Mouse (Mus musculus) hindbrain, embryonic 15.5 days (tissue): Measurements from ENCODE around the gene Lhfp. TPM values are rescaled to one million over a fixed set of nuclear protein-coding genes. Genes with fewer than 3 reads are reported as not detected.

Experiments
- ATAC-seq: fragments of 200-750 bp; cut with Nextera tagmentation; 2 replicates; pipeline ENCODE4 v1.8.0; 2017; ENCODE audit warnings: low read depth, moderate number of reproducible peaks, moderate TSS enrichment; ENCODE audit not compliant: low FRiP score
- H3K27ac ChIP-seq: fragments of 300-500 bp; sonication (generic); replicated peaks from 2 replicates; pipeline ENCODE4 v1.5.1; 2015; ENCODE audit warnings: mild to moderate bottlenecking, inconsistent platforms
- H3K27me3 ChIP-seq: fragments of 300-500 bp; sonication (generic); 2 replicates; pipeline ENCODE4 v1.6.1; 2015; ENCODE audit warnings: control low read depth, inconsistent platforms
- H3K36me3 ChIP-seq: fragments of 300-500 bp; sonication (generic); 2 replicates; pipeline ENCODE4 v1.6.1; 2015; ENCODE audit warnings: control low read depth, inconsistent platforms
- H3K4me1 ChIP-seq: fragments of 300-500 bp; sonication (generic); replicated peaks from 2 replicates; pipeline ENCODE4 v1.6.1; 2015; ENCODE audit warnings: control low read depth, inconsistent platforms
- H3K4me2 ChIP-seq: fragments of 300-500 bp; sonication (generic); 2 replicates; pipeline ENCODE4 v1.6.1; 2015; ENCODE audit warnings: moderate library complexity, mild to moderate bottlenecking, inconsistent platforms
- H3K4me3 ChIP-seq: fragments of 300-500 bp; sonication (generic); 2 replicates; pipeline ENCODE4 v1.5.1; 2015; ENCODE audit warnings: mild to moderate bottlenecking, inconsistent platforms
- H3K9ac ChIP-seq: fragments of 300-500 bp; sonication (generic); 2 replicates; pipeline ENCODE4 v1.6.1; 2015; ENCODE audit warnings: inconsistent platforms
- H3K9me3 ChIP-seq: fragments of 300-500 bp; sonication (generic); 2 replicates; pipeline ENCODE4 v1.6.1; 2016; ENCODE audit warnings: control low read depth, inconsistent platforms
- WGBS: fragments of 180-500 bp; shearing (Covaris S2); methylation state at CpG from one replicate; pipeline ENCODE4 v1.1.7; 2015; 5-methylcytosine and 5-hydroxymethylcytosine counted together
- polyA plus RNA-seq: library from polyadenylated mRNA; unstranded; fragments of >200 nt; fragmentation: Nextera tagmentation; extraction: Ambion mirVana; gene quantifications from 2 replicates; pipeline ENCODE4 v1.2.1, GENCODE M21; 2015

Gene Lhfp
- polyA plus RNA-seq, 1 experiment from 2014 or later: 69.7 TPM

DNA sequence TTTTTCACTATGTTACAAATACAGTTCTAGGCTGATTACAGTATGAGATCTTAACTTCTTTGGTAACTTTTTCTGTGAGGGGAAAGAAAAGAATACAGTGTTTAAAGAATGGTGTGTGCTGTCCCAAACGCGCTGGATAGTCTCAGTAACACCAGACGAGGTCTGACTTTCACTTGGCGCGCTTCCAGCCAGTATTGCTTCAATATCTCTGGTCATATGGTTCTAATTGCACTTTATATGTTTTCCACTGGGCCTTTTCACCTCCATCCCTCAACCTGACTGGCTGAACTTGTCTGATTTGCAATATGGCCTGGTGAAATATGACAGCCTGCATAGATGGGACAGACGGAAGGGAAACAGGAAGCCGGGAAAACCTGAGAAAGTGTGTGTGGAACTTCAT is 2.9 kb downstream of the Lhfp start:
- Histone ChIP-seq H3K4me2 (peak overlapping the region; percentile 92), H3K36me3 (no peaks in the 10 kb centered on the region), H3K9ac (peak overlapping the region; percentile 25; the same call in 1 of the 2 replicates), H3K27ac (0 out of 2 replicates have a peak overlapping the region, but pooled peaks have one; percentile 45), H3K4me3 (peak overlapping the region; percentile 75), H3K4me1 (peaks cover 32% of the 10 kb centered on the region), H3K27me3 (no peaks in the 10 kb centered on the region), H3K9me3 (no peaks in the 10 kb centered on the region)
- 62% methylated on average over 7 of the region's 7 CpGs for WGBS
- ATAC-seq: no peak

DNA sequence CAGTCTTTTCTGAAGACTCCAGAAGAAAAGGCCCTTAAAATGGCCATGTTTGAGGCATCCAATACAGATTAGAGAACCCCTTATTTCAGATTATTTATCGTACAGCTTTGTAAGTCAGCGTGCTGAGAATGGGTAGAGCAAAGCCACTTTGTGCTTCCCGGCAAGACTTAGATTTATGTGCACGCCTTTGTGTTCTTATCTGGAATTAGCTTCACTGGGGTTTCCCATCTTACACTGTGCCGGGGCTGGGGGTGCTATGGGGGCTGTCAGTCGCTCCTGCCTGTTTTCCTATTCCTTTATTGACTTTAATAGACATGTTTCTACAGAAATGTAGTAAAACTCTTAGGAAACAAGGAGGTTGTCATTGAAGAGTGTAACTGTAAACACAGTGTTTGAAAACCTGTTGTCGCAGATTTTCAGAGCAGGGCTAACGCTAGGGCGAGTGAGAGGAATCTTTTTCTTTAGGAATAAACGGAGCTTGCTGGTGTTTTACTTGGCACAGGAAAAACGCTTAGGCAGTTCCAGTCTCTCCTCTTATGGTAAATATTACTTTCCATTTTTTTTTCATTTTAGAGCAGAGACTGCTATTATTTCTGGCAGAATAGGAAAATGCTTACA is 3.5 kb downstream of the Lhfp start:
- 41% methylated on average over 11 of the region's 11 CpGs for whole genome bisulfite sequencing
- peak overlapping the region; percentile 25; the same call in 1 of the 2 replicates for H3K9ac ChIP-seq

DNA sequence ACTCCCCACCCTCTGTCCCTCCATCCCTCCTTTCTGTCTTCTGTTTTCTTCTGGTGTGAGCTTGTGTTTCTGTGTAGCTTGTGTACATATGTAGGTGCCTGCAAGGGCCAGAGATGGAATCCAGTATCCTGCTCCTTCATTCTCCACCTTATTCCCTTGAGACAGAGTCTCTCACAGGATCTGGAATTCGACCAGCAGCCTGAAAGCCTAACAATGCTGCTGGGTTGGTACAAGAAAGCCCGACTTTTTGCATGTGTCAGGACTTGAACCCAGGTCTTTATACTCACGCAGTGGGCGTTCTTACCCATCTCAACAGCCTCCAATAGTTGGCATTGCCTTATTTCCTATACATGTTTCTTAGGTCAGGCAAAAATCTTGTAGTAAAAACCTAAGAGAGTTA is 4.4 kb downstream of the Lhfp start:
- no peaks in the 10 kb centered on the region for H3K9me3 ChIP-seq
- H3K4me3 ChIP-seq: no peak overlapping the region
- H3K27ac ChIP-seq: no peak overlapping the region
- no peaks in the 10 kb centered on the region for H3K27me3 ChIP-seq
- H3K4me1 ChIP-seq: peaks cover 30% of the 10 kb centered on the region
- no peak for ATAC-seq
- H3K4me2 ChIP-seq: peak overlapping the region; percentile 24
- no peaks in the 10 kb centered on the region for H3K36me3 ChIP-seq
- WGBS: 82% methylated on average over 4 of the region's 4 CpGs
- H3K9ac ChIP-seq: no peak overlapping the region

More for the DNA sequence above, 3.5 kb downstream of the Lhfp start:
- no peak for ATAC-seq
- Histone ChIP-seq H3K4me2 (peak overlapping the region; percentile 92), H3K36me3 (no peaks in the 10 kb centered on the region), H3K4me3 (peak overlapping the region; percentile 75), H3K27ac (0 out of 2 replicates have a peak overlapping the region, but pooled peaks have one; percentile 45), H3K4me1 (peaks cover 32% of the 10 kb centered on the region), H3K27me3 (no peaks in the 10 kb centered on the region), H3K9me3 (no peaks in the 10 kb centered on the region)

DNA sequence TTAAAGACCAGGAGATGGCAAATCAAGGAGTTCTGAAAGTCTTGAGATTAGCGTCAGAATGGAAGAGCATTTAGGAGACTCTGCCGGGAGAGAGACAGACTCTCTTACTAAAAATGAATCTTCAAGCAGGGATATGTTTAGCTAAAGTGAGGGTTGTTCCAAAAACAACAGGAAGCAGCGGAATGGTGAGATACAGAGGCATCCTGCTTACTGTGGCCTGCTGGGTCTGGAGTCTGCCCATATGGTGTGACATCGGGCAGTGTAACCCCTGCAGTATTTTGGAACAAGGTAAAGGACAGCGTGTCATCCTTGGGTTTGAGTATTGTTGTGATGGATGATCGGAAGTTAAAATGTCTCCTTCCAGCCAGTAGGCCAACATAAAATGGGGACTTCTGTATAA is 5.0 kb downstream of the Lhfp start:
- no peaks in the 10 kb centered on the region for H3K27me3 ChIP-seq
- H3K27ac ChIP-seq: no peak overlapping the region
- no peak overlapping the region for H3K4me3 ChIP-seq
- H3K36me3 ChIP-seq: no peaks in the 10 kb centered on the region
- H3K4me2 ChIP-seq: peak overlapping the region; percentile 24
- 68% methylated on average over 6 of the region's 6 CpGs for WGBS
- peaks cover 24% of the 10 kb centered on the region for H3K4me1 ChIP-seq
- no peak for ATAC-seq
- no peak overlapping the region for H3K9ac ChIP-seq
- no peaks in the 10 kb centered on the region for H3K9me3 ChIP-seq

DNA sequence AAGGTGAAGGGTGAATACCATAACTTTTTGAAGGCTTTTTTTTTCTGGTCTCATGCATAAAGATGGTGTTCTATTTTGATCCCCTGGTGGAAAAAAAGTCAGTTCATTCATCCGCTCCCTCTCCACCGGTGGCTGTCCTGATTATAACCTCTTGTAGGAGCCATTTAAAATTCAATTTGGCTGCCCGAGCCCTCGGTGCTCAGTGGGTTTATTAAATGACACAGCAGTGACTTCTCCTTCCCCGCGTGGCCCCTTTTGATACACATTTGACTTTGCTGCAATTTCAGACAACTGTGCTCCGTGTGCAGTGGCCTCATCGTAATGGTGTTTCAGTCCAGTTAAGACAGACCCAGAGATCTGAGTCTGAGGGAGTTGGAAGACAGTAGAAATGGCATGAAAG is 11.1 kb downstream of the Lhfp start:
- H3K9ac ChIP-seq: no peak overlapping the region
- peaks cover 7% of the 10 kb centered on the region for H3K4me1 ChIP-seq
- ATAC-seq: no peak
- H3K36me3 ChIP-seq: no peaks in the 10 kb centered on the region
- no peak overlapping the region for H3K27ac ChIP-seq
- no peaks in the 10 kb centered on the region for H3K27me3 ChIP-seq
- 0 out of 2 replicates have a peak overlapping the region, but pooled peaks have one; percentile 23 for H3K4me2 ChIP-seq
- H3K4me3 ChIP-seq: no peak overlapping the region
- H3K9me3 ChIP-seq: no peaks in the 10 kb centered on the region
- 14% methylated on average over 8 of the region's 8 CpGs for WGBS

DNA sequence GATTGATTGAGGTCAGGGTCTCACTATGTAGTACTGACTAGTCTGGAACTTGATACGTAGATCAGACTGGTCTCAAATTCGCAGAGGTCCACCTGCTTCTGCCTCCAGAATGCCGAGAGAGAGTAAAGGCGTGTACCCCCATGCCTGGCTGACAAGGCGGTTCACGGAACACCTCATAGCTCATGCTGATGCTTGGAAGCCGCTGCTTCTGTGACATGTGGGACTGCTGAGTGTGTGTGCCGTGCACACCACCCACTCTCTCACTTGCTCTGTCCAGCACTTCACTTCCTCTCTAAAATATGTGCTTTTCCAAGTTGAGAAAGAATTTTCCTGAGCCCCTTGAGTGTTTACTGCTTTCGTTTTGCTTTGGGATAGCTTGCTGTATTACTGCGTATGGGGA is 15.1 kb downstream of the Lhfp start:
- Histone ChIP-seq H3K4me2 (no peak overlapping the region), H3K4me1 (peaks cover 10% of the 10 kb centered on the region), H3K9me3 (no peaks in the 10 kb centered on the region), H3K27me3 (no peaks in the 10 kb centered on the region), H3K4me3 (no peak overlapping the region), H3K27ac (no peak overlapping the region), H3K9ac (no peak overlapping the region), H3K36me3 (no peaks in the 10 kb centered on the region)
- ATAC-seq: no peak
- 84% methylated on average over 10 of the region's 10 CpGs for WGBS

DNA sequence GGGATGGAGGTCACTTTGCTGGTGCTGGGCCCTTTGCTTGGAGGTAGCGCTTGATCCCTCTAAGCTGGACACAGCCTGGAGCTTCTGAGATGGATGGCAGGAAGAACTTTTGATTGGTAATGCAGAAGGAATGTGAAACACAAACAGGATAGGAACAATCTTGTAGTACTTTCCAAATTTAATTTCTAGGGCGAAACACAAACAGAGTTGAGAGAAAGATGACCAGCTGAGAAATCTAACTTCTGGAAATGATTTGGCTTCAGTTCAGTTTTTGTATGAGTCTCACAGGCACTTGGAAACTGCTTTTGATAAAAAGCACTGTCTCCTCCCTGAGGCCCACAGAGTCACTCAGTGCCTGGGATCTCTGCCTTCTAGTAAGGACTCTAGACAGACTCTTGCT is 18.6 kb downstream of the Lhfp start:
- Histone ChIP-seq H3K4me3 (no peak overlapping the region), H3K9ac (no peak overlapping the region), H3K36me3 (no peaks in the 10 kb centered on the region), H3K9me3 (no peaks in the 10 kb centered on the region), H3K4me2 (no peak overlapping the region), H3K27ac (no peak overlapping the region), H3K4me1 (peaks cover 15% of the 10 kb centered on the region), H3K27me3 (no peaks in the 10 kb centered on the region)
- ATAC-seq: no peak
- WGBS: 89% methylated on average over 2 of the region's 2 CpGs

DNA sequence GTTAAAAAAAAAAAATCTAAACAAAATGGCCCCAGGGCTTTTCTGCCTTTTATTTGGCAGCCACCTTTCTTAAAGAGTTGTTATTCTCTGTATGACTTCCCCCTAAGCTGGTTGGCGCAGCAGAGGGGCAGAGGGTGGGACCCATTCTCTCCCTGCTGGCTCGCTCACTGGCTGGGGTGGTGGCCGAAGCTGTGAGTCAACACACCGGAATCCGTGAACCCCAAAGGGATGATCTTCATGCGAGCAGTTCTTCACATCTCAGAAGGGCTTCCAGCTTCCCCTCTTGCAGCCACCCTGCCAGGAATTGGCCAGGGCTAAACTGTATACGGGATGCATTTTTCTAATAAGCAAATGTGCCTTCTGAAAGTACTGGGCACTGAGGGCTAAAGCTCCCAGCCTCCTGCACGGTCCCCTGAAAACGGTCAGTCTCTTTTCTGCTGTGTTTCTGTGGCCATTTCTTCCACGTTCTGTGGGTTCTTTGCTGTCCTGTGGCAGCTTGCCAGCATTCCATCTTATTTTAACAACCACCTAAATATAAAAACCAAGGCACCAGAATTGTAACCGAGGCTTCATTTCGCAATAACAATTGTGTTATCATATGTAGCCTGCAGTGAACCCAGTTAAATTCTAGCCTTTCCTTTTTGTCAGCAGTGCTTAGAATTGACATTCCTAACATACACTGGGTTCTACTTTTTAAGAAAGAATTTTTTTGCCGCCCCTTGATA is 22.3 kb downstream of the Lhfp start:
- Histone ChIP-seq H3K9ac (no peak overlapping the region), H3K27me3 (no peaks in the 10 kb centered on the region), H3K4me3 (no peak overlapping the region), H3K27ac (no peak overlapping the region), H3K9me3 (no peaks in the 10 kb centered on the region), H3K36me3 (no peaks in the 10 kb centered on the region), H3K4me1 (peaks cover 22% of the 10 kb centered on the region), H3K4me2 (no peak overlapping the region)
- 62% methylated on average over 13 of the region's 13 CpGs for WGBS
- ATAC-seq: no peak

DNA sequence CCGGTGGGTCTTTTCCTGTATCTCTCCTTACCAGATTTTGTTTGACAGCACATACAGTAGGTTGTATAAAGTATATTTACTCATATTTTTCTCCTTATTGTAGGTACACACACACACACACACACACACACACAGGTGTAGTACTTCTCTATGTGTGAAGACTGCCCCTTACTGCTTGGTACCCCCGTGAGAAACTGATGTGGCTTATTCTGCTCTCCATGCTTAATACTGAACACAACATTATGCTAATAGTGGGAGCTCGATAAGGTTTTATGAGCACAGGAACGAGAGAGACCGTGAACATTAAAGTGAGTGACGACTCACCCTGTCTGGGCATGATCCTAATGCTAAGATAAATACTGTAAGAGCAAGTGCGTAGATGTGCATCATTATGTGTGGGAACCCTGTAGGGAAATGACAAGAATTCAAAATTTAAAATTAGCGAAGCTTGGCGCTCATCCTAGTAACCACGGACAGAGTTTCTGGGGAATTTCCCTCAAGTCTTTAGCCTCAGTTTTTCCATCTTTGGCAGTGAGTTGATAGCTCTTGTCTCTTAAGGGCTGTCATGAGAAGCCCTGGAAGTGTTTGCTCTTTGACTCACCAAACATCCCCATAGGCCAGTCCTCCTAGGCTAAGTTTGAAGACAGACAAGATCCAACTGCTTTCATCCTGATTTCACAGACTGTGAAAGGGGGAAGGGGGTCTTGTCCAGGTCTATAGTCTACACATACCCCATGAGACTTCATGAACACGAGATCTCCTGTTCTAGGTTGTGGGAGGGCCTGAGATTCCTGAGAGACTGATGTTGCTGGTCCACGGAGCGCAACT is 24.2 kb downstream of the Lhfp start:
- 65% methylated on average over 13 of the region's 13 CpGs for WGBS
- Histone ChIP-seq H3K36me3 (no peaks in the 10 kb centered on the region), H3K27me3 (no peaks in the 10 kb centered on the region), H3K4me3 (no peak overlapping the region), H3K9me3 (no peaks in the 10 kb centered on the region), H3K4me1 (peaks cover 19% of the 10 kb centered on the region), H3K4me2 (no peak overlapping the region), H3K9ac (no peak overlapping the region), H3K27ac (no peak overlapping the region)
- ATAC-seq: no peak

DNA sequence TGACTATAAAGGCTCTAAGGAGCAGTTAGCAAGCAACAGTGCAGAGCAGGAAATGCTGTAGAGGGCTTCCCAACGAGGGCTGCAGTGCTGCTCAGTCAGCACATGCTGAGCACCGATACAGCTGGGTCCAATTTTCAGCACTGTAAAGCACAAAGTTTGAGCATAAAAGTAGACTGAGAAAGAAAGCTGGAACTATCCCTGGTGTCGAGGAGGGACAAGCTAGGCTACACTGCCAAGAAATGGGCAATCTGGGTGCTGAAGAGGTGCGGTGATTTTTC is 24.7 kb downstream of the Lhfp start:
- Histone ChIP-seq H3K9ac (no peak overlapping the region), H3K27ac (no peak overlapping the region), H3K9me3 (no peaks in the 10 kb centered on the region), H3K36me3 (no peaks in the 10 kb centered on the region), H3K4me2 (no peak overlapping the region), H3K27me3 (no peaks in the 10 kb centered on the region), H3K4me1 (peaks cover 19% of the 10 kb centered on the region), H3K4me3 (no peak overlapping the region)
- no peak for ATAC-seq
- WGBS: 66% methylated on average over 4 of the region's 4 CpGs

DNA sequence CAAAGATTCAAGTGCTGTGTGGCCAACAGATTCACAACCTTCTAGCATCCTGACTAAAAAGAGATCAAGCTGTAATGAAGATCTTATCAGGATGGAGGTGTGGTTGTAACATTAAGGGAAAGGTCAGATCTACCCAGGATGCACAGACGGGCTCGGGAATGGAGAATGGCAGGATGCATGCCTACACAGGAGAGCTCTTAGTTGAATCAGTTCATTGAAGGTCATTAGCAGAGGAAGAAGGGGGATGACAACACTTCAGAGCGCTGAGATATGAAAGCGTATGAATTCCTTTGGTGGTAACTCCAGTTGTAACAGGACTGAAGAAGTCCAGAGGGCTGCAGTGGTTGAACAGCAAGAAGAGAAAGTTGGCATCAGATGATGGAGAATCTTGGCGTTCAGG is 27.1 kb downstream of the Lhfp start:
- H3K9me3 ChIP-seq: no peaks in the 10 kb centered on the region
- H3K4me3 ChIP-seq: no peak overlapping the region
- H3K27ac ChIP-seq: no peak overlapping the region
- H3K9ac ChIP-seq: no peak overlapping the region
- ATAC-seq: no peak
- H3K4me1 ChIP-seq: peaks cover 17% of the 10 kb centered on the region
- H3K27me3 ChIP-seq: no peaks in the 10 kb centered on the region
- no peak overlapping the region for H3K4me2 ChIP-seq
- no peaks in the 10 kb centered on the region for H3K36me3 ChIP-seq
- 92% methylated on average over 5 of the region's 5 CpGs for WGBS

DNA sequence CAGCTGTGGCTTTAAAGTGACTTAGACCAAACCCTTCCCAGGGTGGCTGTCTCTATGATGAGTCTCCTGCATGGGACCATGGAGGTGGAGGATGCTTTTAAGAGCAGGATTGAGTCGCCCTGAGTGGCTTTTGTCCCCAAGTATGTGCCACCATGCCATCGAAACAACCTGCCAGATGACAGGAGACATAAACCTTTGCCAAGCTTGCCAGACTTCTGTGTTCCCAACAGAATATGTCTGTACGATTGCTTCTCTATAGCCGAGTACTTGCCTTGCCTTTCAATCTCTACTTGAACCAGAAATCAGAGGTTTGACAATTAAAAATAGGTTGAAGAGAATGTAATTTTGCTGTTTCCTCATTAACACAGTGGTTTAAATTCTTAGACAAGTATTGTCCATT is 32.9 kb downstream of the Lhfp start:
- no peaks in the 10 kb centered on the region for H3K4me1 ChIP-seq
- H3K27ac ChIP-seq: no peak overlapping the region
- H3K4me2 ChIP-seq: no peak overlapping the region
- WGBS: 91% methylated on average over 4 of the region's 4 CpGs
- H3K9ac ChIP-seq: no peak overlapping the region
- no peak overlapping the region for H3K4me3 ChIP-seq
- no peaks in the 10 kb centered on the region for H3K27me3 ChIP-seq
- no peak for ATAC-seq
- H3K36me3 ChIP-seq: no peaks in the 10 kb centered on the region
- H3K9me3 ChIP-seq: no peaks in the 10 kb centered on the region
